Mouse (Mus musculus) heart, embryonic 11.5 days (tissue): Measurements from ENCODE around the gene Fez2. TPM values are rescaled to one million over a fixed set of nuclear protein-coding genes. Genes with fewer than 3 reads are reported as not detected.

Experiments
- ATAC-seq: fragments of 200-750 bp; cut with Nextera tagmentation; replicated peaks from 2 replicates; pipeline ENCODE4 v1.8.0; 2017; ENCODE audit warnings: moderate library complexity; ENCODE audit not compliant: insufficient number of reproducible peaks, low FRiP score, low TSS enrichment
- H3K27ac ChIP-seq: fragments of 300-500 bp; sonication (generic); 2 replicates; pipeline ENCODE4 v1.5.1; 2014; ENCODE audit warnings: mild to moderate bottlenecking, low read depth, low read length
- H3K27me3 ChIP-seq: fragments of 300-500 bp; sonication (generic); 2 replicates; pipeline ENCODE4 v1.6.1; 2014; ENCODE audit warnings: mild to moderate bottlenecking, low read length, mixed read lengths; ENCODE audit not compliant: control insufficient read depth, insufficient read depth
- H3K36me3 ChIP-seq: fragments of 300-500 bp; sonication (generic); 2 replicates; pipeline ENCODE4 v1.6.1; 2014; ENCODE audit warnings: mild to moderate bottlenecking, low read length, moderate library complexity, mixed read lengths; ENCODE audit not compliant: control insufficient read depth, insufficient read depth
- H3K4me1 ChIP-seq: fragments of 300-500 bp; sonication (generic); 2 replicates; pipeline ENCODE4 v1.6.1; 2014; ENCODE audit warnings: low read length; ENCODE audit not compliant: control insufficient read depth, insufficient read depth
- H3K4me2 ChIP-seq: fragments of 300-500 bp; sonication (generic); 2 replicates; pipeline ENCODE4 v1.6.1; 2014; ENCODE audit warnings: mild to moderate bottlenecking, moderate library complexity
- H3K4me3 ChIP-seq: fragments of 300-500 bp; sonication (generic); 2 replicates; pipeline ENCODE4 v1.5.1; 2014; ENCODE audit warnings: low read depth, low read length
- H3K9ac ChIP-seq: fragments of 300-500 bp; sonication (generic); 2 replicates; pipeline ENCODE4 v1.6.1; 2014; ENCODE audit warnings: mild to moderate bottlenecking, low read depth, low read length, moderate library complexity
- H3K9me3 ChIP-seq: fragments of 300-500 bp; sonication (generic); replicated peaks from 2 replicates; pipeline ENCODE4 v1.6.1; 2016; ENCODE audit warnings: low read length; ENCODE audit not compliant: control insufficient read depth
- WGBS: fragments of 180-500 bp; shearing (Covaris S2); extraction: QIAGEN DNeasy Blood & Tissue Kit; methylation state at CpG from one replicate; pipeline ENCODE4 v1.1.7; 2014; ENCODE audit not compliant: insufficient replicate concordance; 5-methylcytosine and 5-hydroxymethylcytosine counted together
- polyA plus RNA-seq: library from polyadenylated mRNA; unstranded; fragments of >200 nt; fragmentation: Nextera tagmentation; extraction: Ambion mirVana; gene quantifications from 2 replicates; pipeline ENCODE4 v1.2.1, GENCODE M21; 2014

Gene Fez2
- polyA plus RNA-seq, 1 experiment from 2014 or later, result 43.5 TPM

- H3K4me1 ChIP-seq, result no peaks in the 10 kb centered on the region
- H3K4me3 ChIP-seq, result no peak overlapping the region
- no peak overlapping the region for H3K4me2 ChIP-seq
- no peak overlapping the region for H3K9ac ChIP-seq
- no peak for ATAC-seq
- H3K36me3 ChIP-seq, result no peaks in the 10 kb centered on the region
- whole genome bisulfite sequencing, result 85% methylated on average over 6 of the region's 6 CpGs
- H3K27ac ChIP-seq, result no peak overlapping the region
- H3K27me3 ChIP-seq, result no peaks in the 10 kb centered on the region
- no peaks in the 10 kb centered on the region for H3K9me3 ChIP-seq
These were observed 33.9 kb upstream of the Fez2 start for GRCm38 (mm10) chr17:78451886-78452285.

GRCm38 (mm10) chr17:78451332-78451793 lies 33.4 kb upstream of the Fez2 start:
- H3K9ac ChIP-seq, result no peak overlapping the region
- no peak overlapping the region for H3K4me2 ChIP-seq
- H3K36me3 ChIP-seq, result no peaks in the 10 kb centered on the region
- WGBS, result 49% methylated on average over 7 of the region's 7 CpGs
- no peaks in the 10 kb centered on the region for H3K9me3 ChIP-seq
- ATAC-seq, result no peak
- no peak overlapping the region for H3K27ac ChIP-seq
- no peaks in the 10 kb centered on the region for H3K27me3 ChIP-seq
- H3K4me3 ChIP-seq, result no peak overlapping the region
- H3K4me1 ChIP-seq, result no peaks in the 10 kb centered on the region

- Histone ChIP-seq H3K9me3 (no peaks in the 10 kb centered on the region), H3K27ac (no peak overlapping the region), H3K4me1 (no peaks in the 10 kb centered on the region), H3K27me3 (no peaks in the 10 kb centered on the region), H3K9ac (no peak overlapping the region), H3K4me2 (no peak overlapping the region), H3K4me3 (no peak overlapping the region), H3K36me3 (no peaks in the 10 kb centered on the region)
- ATAC-seq, result no peak
- 64% methylated on average over 13 of the region's 13 CpGs for WGBS
These were observed 31.8 kb upstream of the Fez2 start for GRCm38 (mm10) chr17:78449635-78450197.

- Histone ChIP-seq H3K36me3 (no peaks in the 10 kb centered on the region), H3K4me1 (no peaks in the 10 kb centered on the region), H3K9ac (no peak overlapping the region), H3K9me3 (no peaks in the 10 kb centered on the region), H3K27me3 (no peaks in the 10 kb centered on the region), H3K4me3 (no peak overlapping the region), H3K4me2 (no peak overlapping the region), H3K27ac (no peak overlapping the region)
- WGBS, result 72% methylated on average over 7 of the region's 7 CpGs
- no peak for ATAC-seq
These were observed 26.9 kb upstream of the Fez2 start for GRCm38 (mm10) chr17:78444826-78445225.

- Histone ChIP-seq H3K9me3 (no peaks in the 10 kb centered on the region), H3K9ac (no peak overlapping the region), H3K36me3 (no peaks in the 10 kb centered on the region), H3K27ac (no peak overlapping the region), H3K4me3 (no peak overlapping the region), H3K27me3 (no peaks in the 10 kb centered on the region), H3K4me1 (no peaks in the 10 kb centered on the region), H3K4me2 (no peak overlapping the region)
- ATAC-seq, result no peak
- 89% methylated on average over 2 of the region's 2 CpGs for WGBS
These were observed 22.8 kb upstream of the Fez2 start for GRCm38 (mm10) chr17:78440771-78441170.

- 89% methylated on average over 4 of the region's 4 CpGs for WGBS
These were observed 19.2 kb upstream of the Fez2 start for GRCm38 (mm10) chr17:78437161-78437560.

GRCm38 (mm10) chr17:78435661-78436060 lies 17.7 kb upstream of the Fez2 start:
- no peak overlapping the region for H3K9ac ChIP-seq
- ATAC-seq, result no peak
- no peak overlapping the region for H3K4me2 ChIP-seq

More at GRCm38 (mm10) chr17:78437161-78437560, 19.2 kb upstream of the Fez2 start:
- H3K4me2 ChIP-seq, result no peak overlapping the region
- H3K27me3 ChIP-seq, result no peaks in the 10 kb centered on the region
- H3K27ac ChIP-seq, result no peak overlapping the region
- no peaks in the 10 kb centered on the region for H3K4me1 ChIP-seq
- H3K9ac ChIP-seq, result no peak overlapping the region
- no peaks in the 10 kb centered on the region for H3K36me3 ChIP-seq
- no peaks in the 10 kb centered on the region for H3K9me3 ChIP-seq
- no peak overlapping the region for H3K4me3 ChIP-seq
- ATAC-seq, result no peak

GRCm38 (mm10) chr17:78434746-78435145 lies 16.8 kb upstream of the Fez2 start:
- no peaks in the 10 kb centered on the region for H3K4me1 ChIP-seq
- no peaks in the 10 kb centered on the region for H3K9me3 ChIP-seq
- WGBS, result 68% methylated on average over 1 of the region's 1 CpGs
- no peak overlapping the region for H3K4me3 ChIP-seq
- no peak for ATAC-seq
- H3K27ac ChIP-seq, result no peak overlapping the region
- H3K9ac ChIP-seq, result no peak overlapping the region
- H3K36me3 ChIP-seq, result no peaks in the 10 kb centered on the region
- H3K4me2 ChIP-seq, result no peak overlapping the region
- H3K27me3 ChIP-seq, result no peaks in the 10 kb centered on the region

More at GRCm38 (mm10) chr17:78435661-78436060, 17.7 kb upstream of the Fez2 start:
- no peaks in the 10 kb centered on the region for H3K9me3 ChIP-seq
- no peaks in the 10 kb centered on the region for H3K27me3 ChIP-seq
- no peak overlapping the region for H3K4me3 ChIP-seq
- 69% methylated on average over 6 of the region's 6 CpGs for WGBS
- no peaks in the 10 kb centered on the region for H3K4me1 ChIP-seq
- H3K36me3 ChIP-seq, result no peaks in the 10 kb centered on the region
- H3K27ac ChIP-seq, result no peak overlapping the region

- Histone ChIP-seq H3K9me3 (no peaks in the 10 kb centered on the region), H3K4me1 (no peaks in the 10 kb centered on the region), H3K4me2 (no peak overlapping the region), H3K4me3 (no peak overlapping the region), H3K36me3 (no peaks in the 10 kb centered on the region), H3K27ac (no peak overlapping the region), H3K9ac (no peak overlapping the region), H3K27me3 (no peaks in the 10 kb centered on the region)
- ATAC-seq, result no peak
- 62% methylated on average over 8 of the region's 8 CpGs for WGBS
These were observed 12.4 kb upstream of the Fez2 start for GRCm38 (mm10) chr17:78430374-78430773.
